Mouse (Mus musculus) E14TG2a.4 (cell line): Measurements from ENCODE around the gene Gm7029.
"Not testable (repeated sequence)": the region's sequence is repeated elsewhere in the genome, so short reads cannot be mapped to it uniquely, and the experiment has no call there.

ENCODE experiments used
- H3K27me3 ChIP-seq: 2 replicates; pipeline ENCODE4 v1.6.1; 2014; ENCODE audit warnings: low read length, control low read depth; ENCODE audit not compliant: insufficient read depth
- H3K36me3 ChIP-seq: 2 replicates; pipeline ENCODE4 v1.6.1; 2014; ENCODE audit warnings: low read length, control low read depth; ENCODE audit not compliant: insufficient read depth
- H3K4me1 ChIP-seq: replicated peaks from 2 replicates; pipeline ENCODE4 v1.6.1; 2014; ENCODE audit warnings: low read depth, low read length, control low read depth
- H3K4me3 ChIP-seq: replicated peaks from 2 replicates; pipeline ENCODE4 v1.5.1; 2014; ENCODE audit warnings: mild to moderate bottlenecking, low read length
- H3K9me3 ChIP-seq: 2 replicates; pipeline ENCODE4 v1.6.1; 2014; ENCODE audit warnings: low read length, control low read depth
- CTCF ChIP-seq: conservative IDR thresholded peaks from 2 replicates; pipeline ENCODE4 v1.5.1; 2014; ENCODE audit warnings: low read length
- NANOG ChIP-seq: IDR thresholded peaks from 2 replicates; pipeline ENCODE4 v1.6.1; 2014; ENCODE audit warnings: borderline replicate concordance, low read length, mixed read lengths
- POU5F1 ChIP-seq: IDR thresholded peaks from 2 replicates; pipeline ENCODE4 v1.6.1; 2014; ENCODE audit warnings: low read length, borderline replicate concordance

The Gm7029 gene

DNA sequence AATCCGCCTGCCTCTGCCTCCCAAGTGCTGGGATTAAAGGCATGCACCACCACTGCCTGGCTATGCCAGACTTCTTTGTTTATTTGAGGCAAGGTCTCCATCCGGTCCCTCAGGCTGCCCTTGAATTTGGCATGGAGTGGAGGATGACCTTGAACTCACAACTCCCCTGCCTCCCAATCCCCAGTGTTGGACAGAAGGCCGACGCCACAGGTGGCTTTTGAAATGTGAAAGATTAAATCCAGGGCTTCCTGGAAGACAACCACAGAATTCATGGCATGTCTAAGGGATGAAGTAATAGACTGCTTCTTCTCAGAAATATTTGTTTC lies 27.3 kb downstream of the Gm7029 start:
- Histone ChIP-seq H3K9me3 (no peaks in the 10 kb centered on the region), H3K4me1 (peaks cover 78% of the 10 kb centered on the region), H3K36me3 (peaks cover 1% of the 10 kb centered on the region; the same call in 1 of the 2 replicates), H3K4me3 (no peak overlapping the region), H3K27me3 (no peaks in the 10 kb centered on the region)
- no peak for TF ChIP-seq CTCF
- TF ChIP-seq POU5F1 = no peak
- TF ChIP-seq NANOG = no peak

DNA sequence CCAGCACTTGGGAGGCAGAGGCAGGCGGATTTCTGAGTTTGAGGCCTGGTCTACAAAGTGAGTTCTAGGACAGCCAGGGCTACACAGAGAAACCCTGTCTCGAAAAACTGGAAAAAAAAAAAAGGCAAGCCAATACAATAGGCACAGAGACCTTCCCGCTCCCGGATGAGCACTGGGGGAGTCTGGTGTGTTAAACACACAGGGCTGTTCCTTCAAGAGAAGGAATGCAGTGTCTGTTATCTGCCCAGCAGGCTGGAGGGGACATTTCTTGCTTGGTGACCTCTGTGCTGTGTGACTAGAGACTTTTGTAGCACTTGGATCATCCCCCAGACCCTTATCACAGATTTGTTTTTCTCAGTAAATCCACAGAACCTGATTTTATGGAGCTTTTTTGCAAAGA lies 28.0 kb downstream of the Gm7029 start:
- peak overlapping the region; percentile 32; the same call in 1 of the 2 replicates for H3K4me3 ChIP-seq
- H3K4me1 ChIP-seq = peaks cover 78% of the 10 kb centered on the region
- H3K9me3 ChIP-seq = no peaks in the 10 kb centered on the region
- no peaks in the 10 kb centered on the region for H3K27me3 ChIP-seq
- no peak for TF ChIP-seq POU5F1
- TF ChIP-seq CTCF = no peak
- no peak for TF ChIP-seq NANOG
- peaks cover 3% of the 10 kb centered on the region for H3K36me3 ChIP-seq

DNA sequence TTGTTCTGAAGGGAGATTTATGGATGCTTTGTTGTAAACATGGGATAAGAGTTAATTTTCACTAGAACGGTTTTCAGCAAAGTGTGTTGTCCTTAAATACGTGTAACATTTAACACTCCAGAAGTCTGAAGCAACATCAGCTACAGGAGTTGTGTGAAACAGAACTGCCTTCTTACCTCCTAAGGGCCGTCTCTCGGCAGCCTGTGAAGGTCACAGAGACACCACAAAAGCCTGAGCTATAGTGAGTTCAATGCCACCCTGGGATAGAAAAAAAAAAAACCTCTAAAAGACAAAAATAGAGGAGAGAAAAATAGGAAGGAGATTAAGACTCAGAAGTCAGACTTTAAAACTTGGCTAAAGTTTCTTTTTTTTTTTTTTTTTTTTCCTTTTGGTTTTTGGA lies 28.4 kb downstream of the Gm7029 start:
- H3K36me3 ChIP-seq = peaks cover 5% of the 10 kb centered on the region
- peaks cover 79% of the 10 kb centered on the region for H3K4me1 ChIP-seq
- no peaks in the 10 kb centered on the region for H3K27me3 ChIP-seq
- no peaks in the 10 kb centered on the region for H3K9me3 ChIP-seq
- peak overlapping the region; percentile 32; the same call in 1 of the 2 replicates for H3K4me3 ChIP-seq
- TF ChIP-seq CTCF (no peak), NANOG (no peak), POU5F1 (no peak)

DNA sequence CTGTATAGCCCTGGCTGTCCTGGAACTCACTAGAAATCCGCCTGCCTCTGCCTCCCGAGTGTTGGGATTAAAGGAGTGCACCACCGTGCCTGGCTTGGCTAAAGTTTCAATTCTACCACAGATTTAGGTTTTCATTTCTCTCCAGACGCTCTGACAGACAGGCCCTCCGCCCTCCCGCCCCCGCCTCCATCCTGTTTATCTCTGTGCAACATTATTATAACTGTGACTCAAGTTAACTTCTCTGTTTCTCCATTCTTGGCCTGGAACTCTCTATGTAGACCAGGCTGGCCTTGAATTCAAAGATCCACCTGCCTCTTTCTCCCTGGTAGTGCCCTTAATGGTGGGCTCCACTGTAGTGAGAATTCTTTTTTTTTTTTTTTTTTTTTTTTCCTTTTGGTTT lies 28.9 kb downstream of the Gm7029 start:
- Histone ChIP-seq H3K36me3 (peaks cover 5% of the 10 kb centered on the region), H3K4me3 (peak overlapping the region; percentile 61), H3K27me3 (no peaks in the 10 kb centered on the region), H3K4me1 (peaks cover 80% of the 10 kb centered on the region), H3K9me3 (no peaks in the 10 kb centered on the region)
- TF ChIP-seq CTCF (no peak), POU5F1 (no peak), NANOG (no peak)

DNA sequence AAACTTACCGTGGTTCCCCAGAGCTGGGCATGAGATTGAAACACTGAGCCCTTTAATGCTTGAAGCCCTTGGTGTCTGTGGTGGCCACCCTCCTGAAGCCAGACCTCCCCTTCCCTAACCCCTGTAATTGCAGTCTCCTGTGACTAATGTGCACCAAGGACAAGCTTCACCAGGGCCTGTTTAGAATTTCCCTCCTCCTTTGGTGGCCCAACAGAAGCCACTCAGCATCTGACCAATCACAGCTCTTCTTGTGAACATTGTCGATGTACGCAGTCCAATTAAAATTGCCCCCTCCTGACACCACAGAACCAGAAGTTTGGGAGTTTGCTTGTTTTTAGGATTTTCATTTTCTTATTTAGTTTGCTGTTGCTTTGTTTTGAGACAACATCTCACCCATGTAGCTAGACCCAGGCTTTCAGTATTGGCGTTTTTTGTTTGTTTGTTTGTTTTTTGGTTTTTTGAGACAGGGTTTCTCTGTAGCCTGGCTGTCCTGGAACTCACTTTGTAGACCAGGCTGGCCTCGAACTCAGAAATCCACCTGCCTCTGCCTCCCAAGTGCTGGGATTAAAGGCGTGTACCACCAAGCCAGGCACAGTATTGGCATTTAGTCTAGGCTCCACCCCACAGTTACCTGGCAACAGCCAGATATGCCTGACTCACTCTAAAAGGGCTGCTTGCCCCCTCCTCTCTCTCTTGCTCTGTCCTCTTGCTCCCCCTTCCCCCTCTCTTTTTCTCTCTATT lies 30.4 kb downstream of the Gm7029 start:
- H3K4me3 ChIP-seq = peak overlapping the region; percentile 61
- H3K36me3 ChIP-seq = not testable (repeated sequence)

DNA sequence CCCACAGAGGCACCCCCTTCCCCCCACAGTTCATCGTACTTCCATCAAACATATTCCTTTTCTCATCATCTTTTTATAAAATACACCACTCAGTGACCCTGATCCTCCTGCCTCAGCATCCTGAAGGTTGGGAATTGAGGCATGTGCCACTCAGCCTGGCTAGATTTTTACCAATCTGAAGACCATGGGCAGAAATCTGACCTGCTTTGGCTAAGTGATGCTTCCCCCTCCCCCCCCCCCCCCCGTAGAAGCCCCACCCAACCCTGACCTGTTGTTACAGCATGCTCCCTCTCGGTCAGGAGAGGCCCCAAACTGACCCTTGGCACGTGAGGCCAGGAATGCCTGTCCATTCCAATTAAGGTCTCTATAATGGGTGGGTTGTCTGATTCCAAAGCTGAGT lies 31.2 kb downstream of the Gm7029 start, which contains the start of gene Platr17:
Gene Platr17 (plus strand): TSS at position 301 of the 400 bp plus-strand sequence.
- not testable (repeated sequence) for H3K27me3 ChIP-seq, H3K9me3 ChIP-seq, H3K36me3 ChIP-seq
- H3K4me1 ChIP-seq = peaks cover 62% of the 10 kb centered on the region
- peak within 1 kb of the TSS; percentile 98 for H3K4me3 ChIP-seq

More for the DNA sequence above, 30.4 kb downstream of the Gm7029 start:
- H3K27me3 ChIP-seq, H3K9me3 ChIP-seq: not testable (repeated sequence)
- H3K4me1 ChIP-seq = peaks cover 69% of the 10 kb centered on the region

DNA sequence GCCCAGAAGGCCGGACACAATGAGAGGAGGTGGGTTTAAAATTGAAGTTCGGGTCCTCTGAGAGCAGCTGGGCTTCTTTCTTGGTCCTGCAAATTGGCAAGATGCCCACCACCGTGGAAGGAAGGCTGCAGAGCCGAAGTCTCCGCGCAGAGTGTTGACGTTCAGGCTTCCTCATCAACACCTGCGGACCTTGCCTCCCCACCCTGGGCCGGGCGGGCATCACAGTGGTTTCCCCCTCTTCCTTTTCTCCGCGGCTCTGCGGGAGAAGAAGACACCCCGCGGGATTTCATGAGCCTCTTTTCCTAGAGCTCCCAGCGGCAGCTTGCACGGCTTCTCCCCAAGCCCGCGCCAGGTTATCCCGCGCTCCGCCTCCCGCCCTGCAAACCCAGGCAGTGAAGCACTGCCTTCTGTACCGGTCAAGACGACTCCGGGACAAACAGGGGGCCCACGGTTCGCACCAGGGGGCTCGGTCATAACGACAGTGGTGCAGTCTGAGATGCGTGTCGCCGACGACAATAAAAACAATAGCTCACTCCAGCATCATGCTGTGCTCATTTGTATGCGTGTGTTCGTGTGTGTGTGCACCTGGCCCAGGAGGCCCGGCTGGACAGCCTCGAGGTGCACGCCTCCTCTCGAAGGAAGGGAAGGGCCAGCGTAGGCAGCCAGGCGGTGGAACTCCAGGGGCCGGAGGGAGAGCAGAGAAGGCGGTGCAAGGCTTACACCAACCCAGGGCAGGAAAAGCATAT lies 34.9 kb downstream of the Gm7029 start:
- Histone ChIP-seq H3K4me1 (peaks cover 60% of the 10 kb centered on the region), H3K9me3 (no peaks in the 10 kb centered on the region), H3K4me3 (peak overlapping the region; percentile 98), H3K27me3 (no peaks in the 10 kb centered on the region), H3K36me3 (peaks cover 38% of the 10 kb centered on the region)
- TF ChIP-seq NANOG = no peak
- TF ChIP-seq CTCF = no peak
- no peak for TF ChIP-seq POU5F1

DNA sequence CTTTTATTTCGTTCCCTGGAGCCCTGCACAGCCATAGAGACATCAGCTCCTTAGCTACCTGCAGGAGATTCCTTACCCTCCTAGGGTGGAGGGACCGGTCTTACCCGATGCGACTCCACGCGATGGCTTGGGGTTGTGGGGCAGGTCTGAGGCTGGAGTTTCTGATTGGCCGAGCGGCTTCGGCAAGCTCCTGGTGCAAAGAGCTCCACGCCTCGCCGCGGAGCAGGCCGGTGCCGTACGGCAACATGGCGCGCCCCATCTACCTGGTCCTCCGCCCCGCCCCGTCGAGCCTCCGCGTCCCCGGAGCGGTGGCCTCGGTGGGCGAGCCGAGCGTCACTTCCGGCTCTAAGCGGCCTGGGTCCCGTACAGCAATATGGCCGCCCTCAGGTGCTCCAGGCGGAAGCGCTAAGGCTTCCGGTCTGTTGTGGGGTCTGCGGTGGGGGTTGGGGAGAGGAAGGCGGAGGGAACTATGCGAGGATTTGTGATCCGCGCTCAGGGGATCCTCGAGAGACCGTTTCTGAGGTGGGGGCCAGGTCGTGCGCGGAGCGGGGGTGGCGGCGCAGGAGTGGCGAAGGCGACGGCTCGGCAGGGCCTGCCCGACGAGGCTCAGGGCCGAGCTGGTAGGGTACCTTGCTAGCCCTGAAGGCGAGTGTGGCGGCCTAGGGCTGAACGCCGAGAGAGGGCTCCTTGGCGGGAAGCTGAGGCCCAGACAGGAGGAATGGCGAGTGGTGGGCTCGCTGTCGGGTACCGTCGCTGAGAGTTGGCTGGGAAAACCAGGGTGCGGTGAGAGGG lies 35.6 kb downstream of the Gm7029 start, which contains the start of gene Daxx:
Gene Daxx (plus strand): TSS at position 338 of the 792 bp plus-strand sequence.
- peak within 1 kb of the TSS; percentile 98 for H3K4me3 ChIP-seq
- TF ChIP-seq NANOG (no peak), POU5F1 (no peak), CTCF (no peak)

More for the DNA sequence above, 35.6 kb downstream of the Gm7029 start, which contains the start of gene Daxx:
- H3K36me3 ChIP-seq = peaks cover 45% of the 10 kb centered on the region
- H3K27me3 ChIP-seq = no peaks in the 10 kb centered on the region
- H3K9me3 ChIP-seq = no peaks in the 10 kb centered on the region
- H3K4me1 ChIP-seq = peaks cover 60% of the 10 kb centered on the region
